Mouse (Mus musculus) spleen, embryonic (tissue): ENCODE measurements around the gene Trip6.

Experiments
- CTCF ChIA-PET: fragments of 350-600 bp; sonication (Branson Sonifier 250); formaldehyde crosslinking; loops from one replicate; lab custom pipeline; 2022; lab: Charles Lee

Trip6 gene

GRCm38 (mm10) chr5:137314193-137315083 lies at the start of gene Trip6:
TSS of gene Trip6 (minus strand) at chr5:137314404.
- CTCF ChIA-PET, result no interaction called here

GRCm38 (mm10) chr5:137358382-137358781 lies 44.2 kb upstream of the Trip6 start:
- CTCF ChIA-PET, result interaction anchor here (1.2 kb wide), 1 partner anchor 68 kb away, joined by 3 read pairs; no protein-coding TSS in a partner anchor

- CTCF ChIA-PET, result no interaction called here
Measured at GRCm38 (mm10) chr5:137354091-137354490, 39.9 kb upstream of the Trip6 start.

- CTCF ChIA-PET, result no interaction called here
Measured at GRCm38 (mm10) chr5:137352011-137352975, 38.1 kb upstream of the Trip6 start.

GRCm38 (mm10) chr5:137351394-137351793 lies 37.2 kb upstream of the Trip6 start:
- CTCF ChIA-PET, result interaction anchor here (0.6 kb wide), 1 partner anchor 9 kb away, joined by 4 read pairs; no protein-coding TSS in a partner anchor

- CTCF ChIA-PET, result interaction anchor here (0.6 kb wide), 1 partner anchor 9 kb away, joined by 4 read pairs; no protein-coding TSS in a partner anchor
Measured at GRCm38 (mm10) chr5:137351058-137351380, 36.8 kb upstream of the Trip6 start.

GRCm38 (mm10) chr5:137350205-137351057 lies 36.2 kb upstream of the Trip6 start:
- CTCF ChIA-PET, result interaction anchor here (0.6 kb wide), 1 partner anchor 8 kb away, joined by 4 read pairs; no protein-coding TSS in a partner anchor

- CTCF ChIA-PET, result no interaction called here
Measured at GRCm38 (mm10) chr5:137349384-137350204, 35.4 kb upstream of the Trip6 start, which contains the start of gene Ephb4. TSS of gene Ephb4 (plus strand) at chr5:137350109.

- CTCF ChIA-PET, result no interaction called here
Measured at GRCm38 (mm10) chr5:137348482-137349383, 34.5 kb upstream of the Trip6 start.

GRCm38 (mm10) chr5:137347856-137348255 lies 33.7 kb upstream of the Trip6 start:
- CTCF ChIA-PET, result no interaction called here

- CTCF ChIA-PET, result no interaction called here
Measured at GRCm38 (mm10) chr5:137346983-137347382, 32.8 kb upstream of the Trip6 start.

- CTCF ChIA-PET, result no interaction called here
Measured at GRCm38 (mm10) chr5:137346388-137346787, 32.2 kb upstream of the Trip6 start.

GRCm38 (mm10) chr5:137345821-137346220 lies 31.6 kb upstream of the Trip6 start:
- CTCF ChIA-PET, result no interaction called here

- CTCF ChIA-PET, result no interaction called here
Measured at GRCm38 (mm10) chr5:137343869-137344268, 29.7 kb upstream of the Trip6 start.

- CTCF ChIA-PET, result interaction anchor here (0.6 kb wide), 1 partner anchor 1313 kb away, joined by 11 read pairs; no protein-coding TSS in a partner anchor
Measured at GRCm38 (mm10) chr5:137343412-137343811, 29.2 kb upstream of the Trip6 start.

GRCm38 (mm10) chr5:137342407-137343012 lies 28.3 kb upstream of the Trip6 start:
- CTCF ChIA-PET, result interaction anchor here (0.5 to 0.7 kb wide), 4 partner anchors 8 to 1314 kb away, joined by 4 to 23 read pairs (median 9); partner anchors contain the start of gene Slc12a9

- CTCF ChIA-PET, result no interaction called here
Measured at GRCm38 (mm10) chr5:137340222-137340621, 26.0 kb upstream of the Trip6 start.

GRCm38 (mm10) chr5:137339290-137339979 lies 25.2 kb upstream of the Trip6 start:
- CTCF ChIA-PET, result no interaction called here
